Mouse (Mus musculus) left cerebral cortex, adult 11 months (tissue): Measurements from ENCODE around the gene Lsm2.
"Not testable (repeated sequence)": the region's sequence is repeated elsewhere in the genome, so short reads cannot be mapped to it uniquely, and the experiment has no call there.

Experiments used
- DNase-seq: peaks from one replicate; pipeline ENCODE4 v3.0.0; 2022; ENCODE audit warnings: low spot score

Lsm2 gene

DNA sequence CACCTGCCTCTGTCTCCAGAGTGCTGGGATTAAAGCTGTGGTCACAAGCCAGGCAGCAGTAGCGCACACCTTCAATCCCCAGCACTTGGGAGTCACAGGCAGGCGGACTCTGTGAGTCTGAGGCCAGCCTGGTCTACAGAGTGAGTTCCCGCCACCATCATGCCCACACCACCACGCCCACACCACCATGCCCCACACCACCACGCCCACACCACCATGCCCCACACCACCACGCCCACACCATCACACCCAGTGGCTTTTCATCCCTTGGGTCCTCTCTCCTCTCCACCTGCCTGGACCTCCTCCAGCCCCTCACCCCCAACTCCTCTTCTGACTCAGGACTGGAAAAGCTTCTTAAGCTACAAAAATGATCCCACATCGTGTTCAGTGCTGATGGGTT is 50.2 kb downstream of the Lsm2 start:
- no peak for DNase-seq

- no peak for DNase-seq
Measured at GRCm38 (mm10) chr17:35032323-35032870, 50.7 kb downstream of the Lsm2 start.

DNA sequence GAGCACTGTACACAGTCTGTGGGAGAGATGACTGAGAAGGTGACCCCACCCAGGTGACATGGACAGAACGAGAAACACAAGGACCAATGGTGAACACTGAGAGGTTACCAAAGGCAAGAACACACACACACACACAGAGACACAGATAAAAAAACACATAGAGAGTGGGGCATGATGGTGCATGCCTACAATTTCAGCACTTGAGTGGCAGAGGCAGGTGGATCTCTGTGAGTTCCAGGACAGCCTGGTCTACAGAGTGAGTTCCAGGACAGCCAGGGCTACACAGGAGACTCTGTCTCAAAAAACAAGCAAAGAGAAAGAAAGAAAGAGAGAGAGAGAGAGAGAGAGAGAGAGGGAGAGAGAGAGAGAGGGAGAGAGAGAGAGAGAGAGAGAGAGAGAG is 52.0 kb downstream of the Lsm2 start:
- not testable (repeated sequence) for DNase-seq

DNA sequence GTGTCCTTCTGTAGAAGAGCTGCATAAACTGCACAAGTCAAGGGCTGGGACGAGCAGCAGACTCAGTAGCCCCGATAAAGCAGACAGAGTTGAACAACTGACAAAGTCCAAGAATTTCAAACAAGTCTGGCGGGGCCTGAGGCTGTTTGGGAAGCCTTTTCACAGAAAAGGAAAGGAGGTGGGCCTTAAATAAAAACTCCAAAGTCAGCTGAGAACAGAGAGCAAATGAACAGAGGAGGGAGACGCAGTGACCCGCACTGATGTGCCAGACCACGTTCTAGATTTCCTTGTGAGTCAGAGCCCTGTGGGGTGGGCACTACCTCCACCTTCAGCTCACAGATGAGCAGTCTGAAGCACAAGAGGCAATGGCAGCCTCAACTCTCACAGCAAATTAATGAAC is 53.2 kb downstream of the Lsm2 start:
- no peak for DNase-seq
